Mouse (Mus musculus) testis, adult 10 weeks (tissue): ENCODE measurements around the gene Il31. TPM values are rescaled to one million over a fixed set of nuclear protein-coding genes. Genes with fewer than 3 reads are reported as not detected.

Experiments
- polyA plus RNA-seq: library from polyadenylated mRNA; stranded (reverse); fragments of 350-450 nt; fragmentation: Illumina TruSeq; extraction: RNeasy Lipid Tissue Mini Kit (QIAGEN cat#74804); gene quantifications from one replicate; pipeline ENCODE4 v1.2.3, GENCODE M21; 2014; ENCODE audit warnings: low read depth, low replicate concordance

Gene Il31
- polyA plus RNA-seq: 144 TPM

DNA sequence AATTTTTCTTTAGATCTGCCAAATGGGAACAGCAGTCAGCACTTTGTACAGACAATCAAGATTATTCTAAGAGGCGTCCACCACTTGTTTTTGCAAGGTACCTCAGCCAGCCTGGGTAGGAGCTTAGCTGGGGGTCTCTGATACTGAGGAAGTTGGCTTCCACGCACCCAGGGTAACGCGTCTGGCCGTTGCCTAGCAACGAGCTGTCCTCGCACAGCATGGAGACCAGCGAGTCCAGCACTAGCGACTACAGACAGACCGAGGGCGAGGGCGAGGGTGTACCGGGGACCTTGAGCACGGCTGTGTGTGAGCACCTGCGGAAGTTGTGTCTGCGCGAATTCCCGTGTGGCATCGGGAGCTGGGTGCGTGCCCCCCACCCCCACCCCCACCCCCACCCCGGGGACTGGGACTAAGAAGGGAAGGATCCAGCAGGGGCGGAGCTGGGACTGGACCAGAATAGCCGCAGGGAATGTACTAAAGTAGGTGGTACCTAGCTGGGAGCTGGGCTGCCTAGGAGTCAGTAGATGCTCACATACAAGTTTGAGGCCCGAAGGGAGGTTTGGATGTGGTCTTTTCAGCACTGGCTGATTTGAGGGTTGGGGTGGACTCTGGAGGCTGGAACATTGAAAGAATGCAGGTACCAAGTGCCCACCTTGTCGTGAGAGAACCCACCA lies at the start of gene Il31, which contains the start of gene Lrrc43:
Il31 (minus strand) TSS at position 378 of the 674 bp plus-strand sequence.
Lrrc43 (plus strand) TSS at position 194 of the 674 bp plus-strand sequence.

GRCm38 (mm10) chr5:123525281-123525680 lies 36.0 kb upstream of the Il31 start, which contains the start of gene Gm49027:
Gm49027 (minus strand) TSS chr5:123525488.

GRCm38 (mm10) chr5:123523692-123524392 lies 34.6 kb upstream of the Il31 start, which contains the start of gene Diablo:
Diablo (minus strand) TSS chr5:123524176.

DNA sequence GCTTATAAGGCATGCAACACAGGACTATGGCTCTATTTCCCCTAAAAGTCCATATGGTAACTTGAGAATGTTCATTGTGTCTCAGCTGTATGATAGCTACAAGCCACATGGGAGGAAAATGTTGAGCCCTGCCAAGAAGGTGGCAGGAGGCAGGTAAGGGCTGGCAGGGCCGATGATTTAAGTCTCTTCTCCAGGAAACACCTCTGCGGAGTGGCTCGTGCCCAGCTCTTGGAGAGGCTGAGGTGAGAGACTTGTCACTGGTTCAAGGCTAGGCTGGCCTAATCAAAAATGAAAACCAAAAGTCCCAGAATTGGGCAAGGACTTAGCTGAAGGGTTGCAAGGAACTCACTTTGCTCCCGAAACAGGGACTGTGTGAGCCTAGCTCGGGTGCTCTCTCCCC lies 20.9 kb upstream of the Il31 start, which contains the start of gene B3gnt4:
B3gnt4 (plus strand) TSS at position 301 of the 400 bp plus-strand sequence.

Other genes with a start within 250 kb of the Il31 start
- 27.8 TPM for gene Wdr66, start 237.4 kb downstream of the Il31 start, polyA plus RNA-seq
- gene Bcl7a, start 145.7 kb downstream of the Il31 start, polyA plus RNA-seq: 0.45 TPM
- gene Mlxip, start 94.7 kb downstream of the Il31 start, polyA plus RNA-seq: 5.7 TPM
- gene Lrrc43, start 184 bp downstream of the Il31 start, polyA plus RNA-seq: 17.0 TPM
- 0.73 TPM for gene B3gnt4, start 21.0 kb upstream of the Il31 start, polyA plus RNA-seq
- gene Diablo, start 34.7 kb upstream of the Il31 start, polyA plus RNA-seq: 695 TPM
- not detected for gene Gm49027, start 36.0 kb upstream of the Il31 start, polyA plus RNA-seq
- gene Vps33a, start 83.5 kb upstream of the Il31 start, polyA plus RNA-seq: 6.0 TPM
- gene Clip1, start 195.1 kb upstream of the Il31 start, polyA plus RNA-seq: 101 TPM
- 287 TPM for gene Zcchc8, start 231.6 kb upstream of the Il31 start, polyA plus RNA-seq